Mouse (Mus musculus) heart, adult 9 months (tissue): Measurements from ENCODE around the gene Dcp1b.

Experiments used
- DNase-seq, 2 experiments: peaks; one replicate each; pipeline ENCODE4 v3.0.0; 2022; ENCODE audit warnings: low spot score in 2 of 2

Gene Dcp1b

DNA sequence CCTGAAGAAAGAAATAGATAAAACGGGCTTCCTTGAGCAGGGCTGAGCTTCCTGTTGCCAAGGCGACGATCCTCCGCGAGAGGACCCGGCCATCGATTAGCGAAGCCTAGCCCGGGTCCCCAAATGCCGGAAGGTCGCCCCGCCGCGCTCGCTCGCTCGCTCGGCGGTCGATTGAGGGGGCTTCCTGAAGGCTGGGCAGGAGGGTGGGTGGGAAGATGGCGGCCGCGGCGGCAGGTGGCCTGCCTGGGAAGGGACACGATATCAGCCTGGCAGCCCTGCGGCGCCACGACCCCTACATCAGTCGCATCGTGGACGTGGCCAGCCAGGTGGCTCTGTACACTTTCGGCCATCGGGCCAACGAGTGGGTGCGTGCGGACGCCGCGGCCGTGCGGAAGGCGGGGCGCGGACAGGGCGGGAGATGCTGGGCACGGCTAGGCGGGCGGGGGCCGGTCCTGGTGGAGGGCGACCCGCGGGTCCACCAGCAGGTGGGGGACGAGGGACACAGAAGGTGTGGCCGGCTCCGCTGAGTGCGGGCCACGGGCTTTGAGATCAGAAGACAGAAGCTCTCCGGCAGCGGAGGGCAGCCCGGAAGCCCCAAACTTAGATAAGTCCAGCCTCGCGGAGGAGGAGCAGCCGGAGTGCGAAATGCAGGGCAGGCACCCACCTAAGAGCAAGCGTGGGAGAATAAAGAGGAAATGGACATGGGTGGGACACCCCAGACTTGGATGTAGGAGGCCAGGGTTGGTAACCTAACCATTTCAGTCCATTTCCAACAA, at the start of gene Dcp1b:
Gene Dcp1b (plus strand): TSS at position 176 of the 776 bp plus-strand sequence.
- peak; percentile 86 to 88 for DNase-seq

DNA sequence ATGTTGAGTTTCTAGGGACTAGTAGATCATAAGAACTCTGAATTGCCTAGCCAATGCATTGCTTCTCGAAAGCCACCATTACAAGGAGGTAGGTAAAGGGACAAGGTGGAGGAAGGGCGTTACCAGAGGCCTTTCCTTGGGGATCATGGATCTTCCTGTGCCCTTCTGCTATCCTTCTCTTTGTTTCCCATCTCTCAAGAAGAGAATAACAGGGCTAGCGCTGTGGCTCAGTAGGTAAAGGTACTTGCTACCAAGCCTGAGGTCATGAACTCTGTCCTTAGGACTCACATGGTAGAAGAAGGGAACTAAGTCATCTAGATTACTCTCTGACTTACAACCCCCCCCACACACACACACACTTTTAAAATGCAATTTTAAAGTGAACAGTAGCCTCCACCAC, 48.1 kb upstream of the Dcp1b start:
- no peak for DNase-seq

DNA sequence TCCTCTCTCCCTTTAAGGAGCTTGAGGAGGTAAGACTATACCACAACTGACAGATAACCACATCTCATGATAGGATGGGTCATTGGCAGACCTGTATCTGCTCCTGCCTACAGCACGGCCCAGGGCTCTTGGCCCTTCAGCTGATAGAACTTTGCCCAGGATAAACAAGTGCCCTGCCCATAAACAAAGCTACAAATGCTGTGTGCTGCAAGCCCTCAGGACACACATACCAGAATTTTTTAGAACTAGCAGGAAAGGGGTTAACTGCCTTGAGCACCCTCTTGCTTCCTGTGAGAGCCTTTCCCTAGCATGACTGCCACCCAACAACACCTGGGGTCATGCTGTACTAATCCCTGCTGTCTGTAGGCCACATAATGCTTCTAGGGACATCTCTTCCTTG, 47.0 kb upstream of the Dcp1b start:
- no peak for DNase-seq

DNA sequence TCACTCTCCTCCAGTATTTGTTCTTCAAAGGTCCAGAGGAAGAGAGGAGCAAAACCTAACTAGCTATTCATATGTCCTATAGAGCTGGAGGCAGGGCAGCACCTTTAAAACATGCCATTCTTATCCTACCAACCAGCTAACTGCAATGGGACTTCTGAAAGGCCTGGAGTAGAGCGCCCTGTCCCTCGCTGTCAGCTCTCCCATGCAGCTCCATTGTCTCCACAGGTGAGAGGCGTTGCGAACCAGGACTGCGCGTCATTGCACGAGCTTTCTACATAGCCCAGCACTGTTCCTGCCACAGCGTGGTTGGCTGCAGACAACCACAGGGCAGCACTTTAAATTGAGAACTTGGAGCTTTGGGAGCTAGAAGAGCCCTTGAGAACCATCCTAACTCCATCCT, 46.5 kb upstream of the Dcp1b start:
- no peak for DNase-seq

DNA sequence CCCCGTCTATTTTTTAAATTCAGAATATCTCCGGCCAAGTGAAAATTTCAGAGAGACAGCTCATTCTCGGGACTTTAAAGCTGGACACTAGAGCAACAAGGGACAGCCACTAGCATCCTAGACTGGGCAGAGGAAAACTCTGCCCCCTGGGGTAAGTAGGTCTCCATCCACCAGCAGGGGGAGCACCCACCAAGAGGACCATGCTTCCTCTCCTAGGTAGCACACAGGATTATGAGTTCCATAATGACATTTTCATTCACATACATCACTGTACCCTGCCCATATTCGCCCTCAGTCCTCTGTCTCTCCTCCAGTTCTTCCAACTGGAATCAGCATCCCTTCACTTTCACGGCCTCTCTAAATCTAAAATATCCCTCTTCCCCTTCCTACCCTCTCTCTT, 45.4 kb upstream of the Dcp1b start:
- no peak for DNase-seq

DNA sequence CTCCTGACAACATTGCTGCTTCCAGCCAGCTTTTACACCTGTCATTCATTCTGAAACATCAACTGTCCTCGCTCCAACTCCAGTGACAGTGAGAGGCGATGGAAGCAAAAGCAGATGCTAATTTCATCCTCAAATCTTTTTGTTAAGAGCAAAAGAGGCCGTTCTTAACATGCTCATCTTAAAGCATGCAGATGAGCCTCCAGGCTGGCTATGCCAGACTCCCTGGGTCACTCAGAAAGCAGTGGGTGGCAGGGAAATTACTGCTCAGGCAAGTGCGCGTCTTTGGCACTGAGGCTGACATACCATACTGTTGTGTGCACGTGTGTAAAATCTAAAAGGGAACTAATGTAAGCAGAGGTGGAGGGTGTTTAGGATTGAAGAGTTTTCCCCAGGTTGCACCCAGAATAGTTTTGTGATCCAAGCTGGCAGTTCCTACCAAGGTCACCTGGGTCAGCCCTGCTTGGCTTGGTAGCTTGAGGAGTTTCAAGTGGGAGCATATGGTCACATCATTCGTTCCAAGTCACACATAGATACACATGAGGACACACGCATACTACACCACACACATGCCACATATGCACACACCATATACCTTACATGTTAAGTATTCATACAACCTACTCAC, 42.8 kb upstream of the Dcp1b start:
- DNase-seq: peak in 1 of 2 experiments; percentile 26

DNA sequence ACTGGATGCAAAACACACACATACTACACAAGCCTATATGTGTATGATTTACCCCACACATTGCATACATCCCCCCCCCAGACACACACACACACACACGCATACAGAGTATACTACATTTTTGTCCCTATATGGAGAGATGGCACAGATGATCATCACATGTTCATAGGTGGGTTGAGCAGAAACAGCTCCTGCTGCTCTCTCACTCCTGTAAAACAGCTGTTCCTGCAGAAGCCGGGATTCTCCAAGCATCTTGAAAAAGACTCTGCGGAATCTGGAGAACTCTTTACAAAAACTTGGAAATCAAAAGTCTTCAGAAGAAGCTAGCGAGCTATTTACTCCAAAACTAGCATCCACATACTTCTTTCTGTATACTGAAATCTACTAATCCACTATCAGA, 42.2 kb upstream of the Dcp1b start:
- no peak for DNase-seq

DNA sequence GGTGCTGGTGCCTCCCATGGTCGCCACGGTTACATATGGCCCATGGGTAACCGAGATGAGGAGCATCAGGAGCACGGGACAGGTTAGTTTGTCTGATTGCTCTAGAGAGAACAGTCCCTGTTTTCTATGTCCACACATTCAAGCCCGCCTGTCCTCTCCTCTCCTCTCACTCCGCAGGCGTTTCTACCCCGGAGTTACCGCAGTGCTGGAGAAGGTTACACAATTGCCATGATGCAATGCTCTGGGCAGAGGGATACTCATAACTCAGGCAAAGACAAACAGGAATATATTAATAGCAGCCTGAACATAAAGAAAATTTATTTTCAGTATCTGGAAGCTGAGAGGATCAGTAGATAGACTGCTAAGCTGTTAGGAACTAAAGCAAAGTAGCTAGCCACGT, 37.3 kb upstream of the Dcp1b start:
- DNase-seq: no peak

DNA sequence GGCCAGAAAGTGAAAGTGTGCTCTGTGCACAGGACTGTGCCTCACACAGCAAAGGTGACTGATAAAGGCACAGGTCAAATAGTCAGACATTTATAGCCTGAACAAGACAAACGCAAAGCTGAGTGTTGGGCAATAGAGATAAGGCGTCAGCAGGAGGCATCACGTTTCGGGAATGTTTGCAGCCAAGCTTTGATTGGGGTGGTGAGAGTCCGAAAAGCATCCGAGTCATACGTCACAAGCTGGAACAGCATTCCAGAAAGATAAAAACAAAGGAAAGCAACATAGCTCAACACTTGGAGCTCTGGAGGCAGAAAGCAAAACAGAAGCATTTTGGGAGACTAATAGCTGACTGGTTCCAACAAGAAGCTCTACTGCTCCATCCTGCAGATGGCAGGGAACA, 35.5 kb upstream of the Dcp1b start:
- peak; percentile 30 to 74 for DNase-seq

DNA sequence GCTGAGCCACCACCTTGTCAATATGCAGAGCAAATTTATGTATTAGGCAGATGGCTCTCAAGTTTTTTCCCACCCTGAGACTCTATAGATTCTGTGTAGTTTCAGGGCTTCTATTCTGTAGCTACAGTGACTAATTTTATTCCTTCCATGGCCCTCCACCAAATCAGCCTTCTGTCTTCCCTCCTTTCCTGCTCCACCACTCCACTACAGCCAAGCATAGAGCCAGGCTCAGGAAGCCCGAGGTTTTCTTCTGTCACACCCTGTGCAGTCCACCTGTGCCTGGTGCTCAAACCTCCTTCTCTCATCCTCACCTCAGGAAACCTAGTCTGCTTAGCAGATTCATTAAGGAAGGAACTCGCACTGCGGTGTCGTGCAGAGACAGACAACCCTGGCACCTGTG, 29.9 kb upstream of the Dcp1b start:
- no peak for DNase-seq

DNA sequence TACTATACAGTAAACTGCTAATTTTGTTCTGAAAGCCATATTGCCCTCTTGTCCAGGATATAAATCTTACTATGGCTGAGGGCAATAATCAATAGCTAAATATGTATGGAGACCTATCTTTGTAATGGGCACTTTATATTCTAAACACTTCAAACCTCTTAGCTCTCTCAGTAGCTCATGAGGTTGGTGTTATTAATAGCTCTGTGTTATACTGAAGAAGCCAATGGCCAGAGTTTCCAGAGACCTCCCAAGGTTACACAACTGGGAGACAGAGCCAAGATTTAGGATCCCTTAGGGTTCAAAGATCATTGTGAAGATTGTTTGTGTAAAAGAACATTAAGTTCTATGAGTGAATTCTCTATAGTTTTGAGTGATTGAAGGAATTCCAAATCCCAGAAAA, 9.4 kb upstream of the Dcp1b start:
- no peak for DNase-seq

DNA sequence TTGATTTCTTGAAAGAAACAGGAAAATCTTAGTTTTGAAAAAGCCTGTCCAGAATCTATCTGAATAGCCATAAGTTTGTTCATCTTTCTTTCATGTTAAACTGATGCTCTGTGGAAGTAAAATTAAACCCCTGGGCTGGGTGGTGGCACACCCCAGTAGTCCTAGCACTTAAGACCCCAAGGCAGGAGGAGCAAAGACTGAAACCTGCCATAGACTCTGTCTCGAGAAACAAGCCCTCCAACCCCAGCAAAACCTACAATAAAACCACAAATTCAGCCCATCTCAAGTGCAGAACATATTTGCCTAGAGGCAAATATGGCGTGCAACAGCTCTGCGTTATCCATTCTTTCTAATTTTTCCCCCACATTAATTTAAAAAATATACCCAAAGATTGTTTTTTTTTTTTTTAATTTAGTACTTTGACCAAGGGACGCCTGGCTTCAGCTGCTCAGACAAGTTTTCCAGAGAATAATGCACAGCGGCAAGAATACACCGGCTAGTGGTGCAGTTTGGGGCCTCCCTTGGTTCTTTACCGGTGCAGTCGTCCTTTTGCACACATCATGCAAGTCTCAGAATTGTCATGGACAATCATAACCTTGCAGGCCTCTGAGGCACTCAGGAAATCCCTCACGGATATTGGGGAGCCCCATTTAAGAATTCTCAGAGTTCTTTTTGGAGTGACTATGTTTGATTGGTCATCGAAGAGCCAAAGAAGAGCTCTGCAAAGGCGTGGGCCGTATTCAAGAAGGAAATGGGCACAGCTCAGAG, 562 bp upstream of the Dcp1b start:
- no peak for DNase-seq

DNA sequence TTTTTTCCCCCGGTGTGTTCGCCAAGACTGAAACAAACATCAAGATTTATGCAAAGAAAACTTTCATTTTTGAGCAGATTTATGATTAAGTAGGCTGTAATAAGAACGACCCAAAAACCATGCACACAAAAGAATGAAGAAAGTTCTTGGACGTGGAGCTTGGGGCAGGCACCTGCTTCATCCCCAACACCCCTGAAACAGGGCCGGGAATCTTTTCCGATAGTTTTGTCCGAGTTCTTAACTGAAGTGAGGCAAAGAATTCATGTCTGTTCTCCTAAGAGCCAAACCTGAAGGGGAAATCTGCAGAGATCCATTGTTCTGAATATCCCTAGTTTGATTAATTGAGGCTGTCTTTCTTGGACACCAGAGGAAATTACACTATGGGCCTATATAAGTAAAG, 1.1 kb downstream of the Dcp1b start:
- no peak for DNase-seq

DNA sequence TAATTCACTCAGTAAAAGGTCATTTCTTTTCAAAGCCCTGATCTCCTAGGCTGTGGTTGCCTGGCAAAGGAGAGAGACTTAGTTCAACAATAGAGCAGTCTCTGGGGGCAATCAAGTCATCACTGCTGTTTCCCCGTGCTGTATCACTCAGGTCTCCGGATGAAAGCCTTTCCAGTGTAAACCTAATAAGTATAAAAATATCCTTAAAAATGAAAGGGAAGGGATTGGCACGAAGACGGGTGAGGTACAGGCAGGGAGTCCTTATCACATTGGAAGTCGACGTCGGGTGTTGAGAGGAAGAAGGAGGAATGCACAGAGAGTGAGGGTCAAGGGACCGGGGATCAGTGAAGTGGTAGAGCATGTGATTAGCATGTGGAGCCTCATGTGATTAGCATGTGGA, 2.0 kb downstream of the Dcp1b start:
- no peak for DNase-seq

DNA sequence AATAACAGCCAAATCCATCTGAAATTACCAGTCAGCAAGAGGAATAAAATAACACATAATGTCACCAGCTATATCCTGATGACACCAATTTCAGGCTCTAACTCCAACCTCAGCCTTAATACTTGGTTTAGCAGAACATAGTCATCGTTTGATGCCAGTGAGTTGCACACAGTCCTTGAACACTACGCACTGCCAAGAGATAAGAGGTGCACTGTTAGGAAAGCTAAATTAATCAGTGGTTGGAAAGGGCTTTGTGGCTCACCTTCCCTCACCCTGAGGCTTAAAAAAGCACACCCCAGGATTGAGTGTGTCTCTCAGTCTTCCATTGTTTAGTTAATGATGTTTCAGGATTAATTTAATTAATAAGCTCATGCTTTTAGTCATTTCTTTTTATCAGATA, 5.1 kb downstream of the Dcp1b start:
- DNase-seq: peak in 1 of 2 experiments; percentile 58

DNA sequence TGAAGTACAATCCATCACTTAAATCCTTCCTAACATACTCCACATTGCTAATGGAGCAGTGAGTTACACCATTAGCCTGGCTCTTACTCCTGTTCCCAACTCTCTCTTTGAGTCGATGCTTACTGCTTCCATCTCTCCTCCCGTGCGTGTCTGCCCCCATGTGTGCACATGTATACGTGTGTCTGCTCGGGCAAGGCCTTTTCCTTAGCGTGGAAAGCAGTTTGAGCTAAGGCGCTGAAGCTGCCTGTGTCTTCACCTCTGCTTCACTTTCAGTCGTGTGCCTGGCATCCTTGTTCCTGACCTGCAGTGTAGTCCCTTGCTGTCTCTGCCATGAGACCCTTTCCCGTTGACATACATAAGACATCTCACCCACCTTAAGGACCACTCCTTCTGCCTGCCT, 7.2 kb downstream of the Dcp1b start:
- no peak for DNase-seq

DNA sequence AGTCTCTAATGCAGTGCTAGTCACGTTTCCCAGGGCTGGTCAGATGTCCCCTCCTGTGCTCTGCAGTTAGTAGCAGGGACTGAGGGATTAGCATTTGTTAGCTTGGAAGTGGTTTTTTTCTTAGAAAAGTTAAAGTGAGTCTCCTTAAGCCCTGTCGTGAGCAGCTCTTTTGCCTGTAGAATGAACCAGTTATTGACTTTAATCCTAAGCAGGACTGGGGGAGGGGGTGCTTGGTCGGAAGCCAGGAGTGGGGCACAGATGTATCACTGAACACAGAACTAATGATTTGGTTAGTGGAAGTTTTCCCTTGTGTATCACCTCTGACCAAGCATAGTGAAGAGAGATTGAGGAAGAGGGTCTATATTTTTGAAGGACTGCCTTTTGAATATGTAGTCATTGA, 8.7 kb downstream of the Dcp1b start:
- no peak for DNase-seq

DNA sequence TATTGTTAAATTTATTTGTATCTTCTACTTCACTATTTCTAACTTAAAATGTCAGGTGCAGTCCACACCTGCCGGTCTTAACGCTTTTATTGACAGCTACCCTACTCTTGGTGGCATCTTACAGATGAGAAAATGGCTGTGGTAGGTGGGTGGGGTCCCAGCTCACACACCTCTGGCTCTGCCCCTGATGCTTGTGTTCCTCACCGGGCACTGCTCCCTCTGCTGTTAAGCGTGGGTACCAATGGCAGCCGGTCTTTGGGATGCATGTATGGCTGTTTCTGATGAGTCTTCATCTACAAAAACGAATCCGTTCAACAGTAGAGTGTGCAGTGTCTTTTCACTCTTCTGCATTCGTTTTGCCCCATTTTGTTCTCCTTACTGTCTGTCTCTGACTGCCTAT, 11.6 kb downstream of the Dcp1b start:
- DNase-seq: no peak

DNA sequence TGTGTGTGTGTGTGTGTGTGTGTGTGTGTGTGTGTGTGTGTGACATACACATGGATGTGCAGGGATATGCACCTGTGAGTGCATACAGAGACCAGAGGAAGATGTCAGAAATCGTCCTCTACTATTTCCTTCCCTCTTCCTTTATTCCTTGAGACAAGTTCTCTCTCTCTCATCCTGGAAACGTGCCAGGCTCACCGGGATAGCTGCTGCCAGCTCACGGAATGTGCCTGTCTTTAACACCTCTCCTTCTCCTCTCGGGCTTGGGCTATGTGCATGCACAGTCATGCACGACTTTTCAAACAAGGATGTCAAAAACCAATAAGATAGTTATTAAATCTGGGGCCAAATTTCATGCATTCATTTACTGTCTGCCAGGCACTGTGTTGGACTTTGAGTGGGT, 12.6 kb downstream of the Dcp1b start:
- DNase-seq: no peak

DNA sequence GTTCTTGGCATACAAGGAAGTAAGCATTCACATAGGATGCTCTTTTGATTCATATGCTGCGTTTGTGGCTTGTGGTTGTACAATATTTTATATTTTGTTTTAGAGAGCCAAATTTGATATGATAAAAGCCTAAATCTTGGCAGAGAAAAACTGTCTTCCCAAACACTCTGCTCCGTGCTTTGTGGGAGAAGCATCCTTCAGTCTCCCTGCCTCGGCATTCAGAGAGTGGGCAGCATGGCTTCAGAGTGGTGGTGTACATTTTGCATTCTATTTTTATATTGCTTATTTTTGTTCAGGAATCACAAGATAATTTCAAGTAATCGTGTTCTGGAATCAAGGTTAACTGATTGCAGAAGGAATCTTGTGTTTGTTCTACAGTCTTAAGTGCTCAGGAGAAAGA, 16.4 kb downstream of the Dcp1b start:
- DNase-seq: no peak

DNA sequence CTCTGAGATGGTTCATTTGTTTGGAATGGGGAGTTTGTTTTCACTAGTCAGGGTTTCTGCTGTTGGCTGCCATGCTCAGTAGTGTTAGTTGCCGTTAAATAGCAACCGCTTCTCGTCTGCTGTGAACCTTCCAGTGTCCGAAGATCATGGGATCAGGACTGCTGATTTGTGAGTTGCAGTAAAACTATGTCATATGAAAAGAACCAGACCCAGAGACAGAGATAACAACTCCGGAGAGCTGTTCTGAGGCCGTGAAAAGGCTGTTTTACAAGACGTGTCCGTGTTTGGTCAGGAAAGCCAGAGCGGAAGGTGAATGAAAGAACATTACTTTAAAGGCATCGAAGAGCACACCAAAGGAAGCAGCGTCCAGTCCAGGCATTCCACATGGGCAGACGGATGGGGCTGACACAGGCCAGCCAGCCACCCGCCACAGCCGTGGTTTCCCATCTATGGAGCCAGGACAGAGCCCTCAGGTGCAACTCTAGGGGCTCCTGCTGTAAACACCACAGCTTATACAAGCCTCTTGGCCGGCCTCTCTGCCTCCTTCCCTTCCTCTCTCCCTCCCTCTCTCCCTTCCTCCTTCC, 18.6 kb downstream of the Dcp1b start:
- DNase-seq: no peak

DNA sequence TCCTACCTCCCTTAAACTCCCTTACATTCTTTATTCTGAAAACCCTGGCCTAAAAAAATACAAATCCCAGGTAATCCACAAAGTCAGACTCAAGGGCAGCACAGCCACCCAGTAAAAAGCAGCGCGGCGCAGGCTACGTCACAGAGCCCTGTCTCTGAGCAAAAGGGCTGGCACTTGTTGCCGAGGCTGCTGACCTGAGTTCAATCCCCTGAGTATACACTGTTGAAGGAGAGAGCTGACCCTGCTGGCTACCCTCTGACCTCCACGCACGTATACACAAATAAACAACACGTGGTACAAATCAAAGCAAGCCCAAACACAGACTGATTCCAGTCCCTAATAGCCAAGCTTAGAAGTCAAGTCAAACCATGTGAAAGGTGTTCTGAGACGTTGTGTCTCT, 19.1 kb downstream of the Dcp1b start:
- no peak for DNase-seq

DNA sequence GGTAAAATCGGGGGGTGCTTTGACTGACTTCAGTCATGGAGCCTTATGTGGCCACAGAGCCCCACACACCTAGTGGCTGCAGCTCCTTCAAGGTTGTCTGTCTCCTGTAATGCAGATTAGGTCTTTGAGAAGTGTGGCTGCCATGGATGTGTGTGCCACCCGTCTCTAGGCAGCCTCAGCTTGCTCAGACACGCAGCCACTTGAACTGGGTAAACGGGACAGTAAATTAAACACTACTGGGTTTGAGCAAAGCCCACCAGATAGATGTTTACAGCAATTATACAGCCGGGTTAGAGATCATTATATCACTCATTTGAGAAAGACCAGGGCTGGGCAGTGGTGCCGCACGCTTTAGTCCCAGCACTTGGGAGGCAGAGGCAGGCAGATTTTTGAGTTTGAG, 19.5 kb downstream of the Dcp1b start:
- DNase-seq: no peak
